Mouse (Mus musculus): ENCODE data around the gene Psme3.

DNA sequence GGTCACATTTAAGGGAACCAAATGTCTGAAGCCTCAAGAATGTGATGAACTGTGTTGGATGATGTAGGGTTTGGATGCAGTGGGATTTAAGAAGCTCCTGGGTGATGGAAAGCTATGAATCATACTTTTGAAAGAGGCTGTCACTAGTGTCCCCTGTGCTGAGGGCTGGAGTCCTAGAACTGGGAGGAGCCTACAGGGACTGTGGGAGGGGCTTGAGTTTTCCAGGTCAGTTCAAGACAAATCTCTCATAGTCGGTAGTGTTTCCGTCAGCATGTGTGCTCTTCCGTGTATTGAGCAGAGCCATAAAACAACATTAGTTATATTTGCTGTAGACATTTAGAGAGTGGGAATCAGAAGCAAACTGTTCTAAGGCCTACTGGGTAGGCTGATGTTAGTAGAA lies 11.3 kb downstream of the Psme3 start:
- TF ChIP-seq POLR2A (IDR thresholded peaks at IDR 0.05; ENCODE audit: borderline replicate concordance, low read depth, low read length), result no peak
- TF ChIP-seq CTCF (IDR thresholded peaks at IDR 0.05; ENCODE audit: low read depth, low read length), result no peak
